Mouse (Mus musculus) MEL (cell line): ENCODE results near the gene Stx6. TPM values are rescaled to one million over a fixed set of nuclear protein-coding genes. Genes with fewer than 3 reads are reported as not detected.

Experiments
- DNase-seq: peaks from one replicate; pipeline ENCODE4 v3.0.0; 2011; ENCODE audit warnings: low read depth, low spot score
- H3K27ac ChIP-seq: 2 replicates; pipeline ENCODE4 v1.5.1; 2012; ENCODE audit warnings: low read depth, mild to moderate bottlenecking, control low read depth, low read length, moderate library complexity; ENCODE audit not compliant: control insufficient read depth
- H3K27me3 ChIP-seq, 2 experiments: fragments of 150-350 bp in 1 of 2; sonication (generic) in 1 of 2; 2 replicates each; pipeline ENCODE4 v1.6.1; 2012; ENCODE audit warnings: low read length in 2 of 2, mild to moderate bottlenecking in 2 of 2, improper control_type of control experiment in 1 of 2, moderate library complexity in 1 of 2; ENCODE audit not compliant: insufficient read depth in 2 of 2, control insufficient read depth in 1 of 2
- H3K36me3 ChIP-seq, 2 experiments: 2 replicates each; pipeline ENCODE4 v1.6.1; 2012 to 2014; ENCODE audit warnings: low read length in 2 of 2, improper control_type of control experiment in 1 of 2, inconsistent platforms in 1 of 2, mild to moderate bottlenecking in 1 of 2; ENCODE audit not compliant: insufficient read depth in 2 of 2, control insufficient read depth in 1 of 2
- H3K4me1 ChIP-seq, 2 experiments: fragments of 150-350 bp in 1 of 2; sonication (generic) in 1 of 2; 2 replicates each; pipeline ENCODE4 v1.6.1; 2012; ENCODE audit warnings: low read length in 2 of 2, improper control_type of control experiment in 1 of 2, mild to moderate bottlenecking in 1 of 2; ENCODE audit not compliant: insufficient read depth in 2 of 2, control insufficient read depth in 1 of 2
- H3K4me3 ChIP-seq, 2 experiments: fragments of 150-350 bp in 1 of 2; sonication (generic) in 1 of 2; 2 replicates each; pipeline ENCODE4 v1.5.1; 2012; ENCODE audit warnings: low read depth in 2 of 2, low read length in 2 of 2, mild to moderate bottlenecking in 2 of 2, moderate library complexity in 2 of 2, control low read depth in 1 of 2, improper control_type of control experiment in 1 of 2; ENCODE audit not compliant: control insufficient read depth in 1 of 2, insufficient read depth in 1 of 2
- H3K79me2 ChIP-seq: 2 replicates; pipeline ENCODE4 v1.6.1; 2012; ENCODE audit warnings: mild to moderate bottlenecking, low read length, moderate library complexity; ENCODE audit not compliant: control insufficient read depth, poor library complexity, insufficient read depth
- H3K9ac ChIP-seq: 2 replicates; pipeline ENCODE4 v1.6.1; 2012; ENCODE audit warnings: low read depth, mild to moderate bottlenecking, control low read depth, low read length, moderate library complexity; ENCODE audit not compliant: control insufficient read depth, poor library complexity, severe bottlenecking
- H3K9me3 ChIP-seq: fragments of 150-350 bp; sonication (generic); replicated peaks from 2 replicates; pipeline ENCODE4 v1.6.1; 2012; ENCODE audit warnings: mild to moderate bottlenecking, low read length, improper control_type of control experiment, moderate library complexity; ENCODE audit not compliant: insufficient read depth
- BHLHE40 ChIP-seq: IDR thresholded peaks from 2 replicates; pipeline ENCODE4 v1.6.1; 2012; ENCODE audit warnings: low read depth, mild to moderate bottlenecking, inconsistent platforms, low read length, improper control_type of control experiment, borderline replicate concordance
- CHD2 ChIP-seq: IDR thresholded peaks from 2 replicates; pipeline ENCODE4 v1.6.1; 2011; ENCODE audit warnings: low read length, improper control_type of control experiment
- EP300 ChIP-seq, 2 experiments: IDR thresholded peaks; 2 replicates each; pipeline ENCODE4 v1.6.1; 2011; ENCODE audit warnings: improper control_type of control experiment in 2 of 2, low read length in 2 of 2, low read depth in 1 of 2, mild to moderate bottlenecking in 1 of 2
- JUND ChIP-seq: IDR thresholded peaks from 2 replicates; pipeline ENCODE4 v1.6.1; 2011; ENCODE audit warnings: low read depth, mild to moderate bottlenecking, improper control_type of control experiment, low read length
- MAFK ChIP-seq: IDR thresholded peaks from 2 replicates; pipeline ENCODE4 v1.6.1; 2011; ENCODE audit warnings: low read depth, mild to moderate bottlenecking, low read length, improper control_type of control experiment, borderline replicate concordance
- MXI1 ChIP-seq: IDR thresholded peaks from 2 replicates; pipeline ENCODE4 v1.6.1; 2011; ENCODE audit warnings: mild to moderate bottlenecking, low read depth, low read length, improper control_type of control experiment
- MYC ChIP-seq: IDR thresholded peaks from 2 replicates; pipeline ENCODE4 v1.6.1; 2011; ENCODE audit warnings: low read depth, mild to moderate bottlenecking, low read length, improper control_type of control experiment, moderate library complexity
- RAD21 ChIP-seq: IDR thresholded peaks from 2 replicates; pipeline ENCODE4 v1.6.1; 2011; ENCODE audit warnings: mild to moderate bottlenecking, low read depth, low read length, improper control_type of control experiment
- RCOR1 ChIP-seq: IDR thresholded peaks from 2 replicates; pipeline ENCODE4 v1.6.1; 2012; ENCODE audit warnings: low read depth, mild to moderate bottlenecking, inconsistent platforms, low read length, improper control_type of control experiment
- SIN3A ChIP-seq: IDR thresholded peaks from 2 replicates; pipeline ENCODE4 v1.6.1; 2012; ENCODE audit warnings: low read length, improper control_type of control experiment, inconsistent platforms
- SMC3 ChIP-seq: IDR thresholded peaks from 2 replicates; pipeline ENCODE4 v1.6.1; 2011; ENCODE audit warnings: low read depth, low read length, improper control_type of control experiment
- TAL1 ChIP-seq: IDR thresholded peaks from 2 replicates; pipeline ENCODE4 v1.6.1; 2012; ENCODE audit warnings: mild to moderate bottlenecking, inconsistent platforms, low read length, moderate library complexity, mixed read lengths
- TBP ChIP-seq: IDR thresholded peaks from 2 replicates; pipeline ENCODE4 v1.8.0; 2011; ENCODE audit warnings: low read depth, low read length, improper control_type of control experiment
- TCF12 ChIP-seq: IDR thresholded peaks from 2 replicates; pipeline ENCODE4 v1.6.1; 2014; ENCODE audit warnings: low read depth, mild to moderate bottlenecking, inconsistent platforms, low read length, improper control_type of control experiment, moderate library complexity
- USF1 ChIP-seq: IDR thresholded peaks from 2 replicates; pipeline ENCODE4 v1.6.1; 2014; ENCODE audit warnings: low read depth, mild to moderate bottlenecking, inconsistent platforms, low read length, improper control_type of control experiment, moderate library complexity
- ZKSCAN1 ChIP-seq: IDR thresholded peaks from 2 replicates; pipeline ENCODE4 v1.6.1; 2012; ENCODE audit warnings: low read depth, mild to moderate bottlenecking, inconsistent platforms, low read length, improper control_type of control experiment, moderate library complexity
- polyA plus RNA-seq, 2 experiments: library from polyadenylated mRNA; stranded (reverse) in 1 of 2; unstranded in 1 of 2; fragments of >175 nt in 1 of 2; fragments of >200 nt in 1 of 2; gene quantifications; 2 replicates each; pipeline versions ENCODE4 v1.2.1 to v1.2.4; 2012; ENCODE audit warnings: low replicate concordance in 2 of 2, low read depth in 1 of 2; ENCODE audit not compliant: insufficient read length in 2 of 2, insufficient read depth in 1 of 2, missing spikeins in 1 of 2
- total RNA-seq: library from RNA; depleted of rRNA; stranded (reverse); fragments of 300-350 nt; gene quantifications from 2 replicates; pipeline ENCODE4 v1.2.3, GENCODE M21; 2012

Stx6 gene
- total and polyA plus RNA-seq, 3 experiments: 18.1 to 38.4 TPM; not detected in 1

GRCm38 (mm10) chr1:155252631-155253121, 94.2 kb downstream of the Stx6 start:
- peak overlapping the region; percentile 24; the same call in 1 of the 2 replicates for H3K9ac ChIP-seq
- 0 out of 4 replicates have a peak, but pooled peaks cover 0 to 3% of the 10 kb centered on the region in 2 experiments for H3K36me3 ChIP-seq
- no peak overlapping the region for H3K27ac ChIP-seq
- peak overlapping the region; percentile 34 to 49 for H3K4me3 ChIP-seq
- peaks cover 2 to 14% of the 10 kb centered on the region in 2 experiments for H3K4me1 ChIP-seq
- H3K9me3 ChIP-seq: no peaks in the 10 kb centered on the region
- H3K27me3 ChIP-seq: no peaks in the 10 kb centered on the region
- TF ChIP-seq EP300 (IDR thresholded peaks at IDR 0.05; ENCODE audit: low read depth in 1 of 2, low read length in 2 of 2) (peak; percentile 14 to 24; a peak in 1 of 4 replicates), TBP (no peak), SIN3A (no peak), TAL1 (peak; percentile 55), TCF12 (peak; percentile 31; the same call in 1 of the 2 replicates)
- TF ChIP-seq, all 39 proteins: peak for 3
- DNase-seq: peak; percentile 32
- no peaks in the 10 kb centered on the region for H3K79me2 ChIP-seq

GRCm38 (mm10) chr1:155253126-155253525, 94.6 kb downstream of the Stx6 start:
- Histone ChIP-seq H3K27ac (no peak overlapping the region), H3K79me2 (no peaks in the 10 kb centered on the region), H3K4me1 (peaks cover 2 to 14% of the 10 kb centered on the region in 2 experiments), H3K27me3 (no peaks in the 10 kb centered on the region), H3K4me3 (peak overlapping the region; percentile 34 to 49), H3K9me3 (no peaks in the 10 kb centered on the region), H3K36me3 (0 out of 4 replicates have a peak, but pooled peaks cover 0 to 3% of the 10 kb centered on the region in 2 experiments), H3K9ac (peak overlapping the region; percentile 24; the same call in 1 of the 2 replicates)
- peak; percentile 24 for DNase-seq
- TF ChIP-seq CHD2 (no peak), RAD21 (no peak), JUND (no peak), MXI1 (no peak), TBP (0 out of 2 replicates have a peak, but pooled peaks have one; percentile 15), MYC (no peak), MAFK (no peak), SMC3 (no peak), BHLHE40 (0 out of 2 replicates have a peak, but pooled peaks have one; percentile 24), RCOR1 (no peak), USF1 (no peak), ZKSCAN1 (no peak)
